Mouse (Mus musculus) urinary bladder, adult 18-20 months (tissue): ENCODE measurements around the gene Large1.

Experiments used
- DNase-seq, 2 experiments: peaks; one replicate each; pipeline ENCODE4 v3.0.0; 2022; ENCODE audit warnings: low spot score in 2 of 2, mixed read lengths in 2 of 2

Large1 gene

DNA sequence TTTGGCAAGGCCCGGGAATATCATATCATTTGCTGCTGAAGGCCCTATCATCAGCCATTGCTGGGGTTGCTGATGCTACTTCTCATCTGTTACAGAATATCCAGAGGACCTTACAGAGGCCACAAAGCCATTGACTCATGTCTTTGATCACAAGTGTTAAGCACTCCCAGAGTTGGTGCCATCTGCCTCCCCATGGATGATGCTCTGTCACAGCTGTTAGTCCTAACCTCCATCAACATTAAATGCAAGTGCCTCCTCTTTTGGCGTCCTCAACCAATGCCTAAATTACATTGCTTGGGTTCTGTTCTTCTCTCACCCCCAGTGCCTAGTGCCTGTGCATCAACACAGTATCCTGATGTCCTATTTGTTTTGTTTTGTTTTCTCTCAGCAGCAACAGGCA lies 551.8 kb downstream of the Large1 start:
- DNase-seq, result no peak

DNA sequence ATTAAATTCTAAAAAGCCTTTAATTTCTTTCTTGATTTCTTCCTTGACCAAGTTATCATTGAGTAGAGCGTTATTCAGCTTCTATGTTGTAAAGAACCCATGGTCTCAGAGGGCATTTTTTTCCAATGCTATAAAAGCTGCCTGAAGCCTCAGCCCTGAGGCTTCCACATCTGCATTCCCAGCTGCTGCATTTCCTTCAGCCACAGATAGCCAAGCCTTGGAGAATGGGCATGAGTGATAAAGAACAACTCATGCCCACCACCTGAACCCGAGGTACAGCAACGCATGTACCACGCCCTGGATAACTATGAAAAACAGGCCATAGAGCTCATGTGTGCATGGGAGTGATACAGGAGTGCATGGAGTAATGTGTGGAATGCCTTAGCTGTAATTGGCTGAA lies 572.7 kb downstream of the Large1 start:
- no peak for DNase-seq

DNA sequence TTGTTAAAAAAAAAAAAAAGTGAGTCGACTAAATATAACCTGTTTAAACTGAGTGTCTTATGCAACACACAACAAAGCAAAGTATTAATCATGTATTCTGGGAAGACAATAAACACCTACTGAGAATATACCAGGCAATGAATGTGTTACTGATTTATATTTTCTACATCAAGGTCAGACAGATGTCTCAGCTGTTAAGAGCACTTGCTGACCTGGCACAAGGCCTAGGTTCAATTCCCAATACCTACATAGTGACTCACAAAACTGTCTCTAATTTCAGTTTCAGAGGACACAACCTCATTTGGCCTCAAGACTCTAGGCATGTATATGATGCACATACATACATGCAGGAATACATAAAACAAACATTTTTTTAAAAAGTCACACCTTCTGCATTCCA lies 575.5 kb downstream of the Large1 start:
- no peak for DNase-seq

DNA sequence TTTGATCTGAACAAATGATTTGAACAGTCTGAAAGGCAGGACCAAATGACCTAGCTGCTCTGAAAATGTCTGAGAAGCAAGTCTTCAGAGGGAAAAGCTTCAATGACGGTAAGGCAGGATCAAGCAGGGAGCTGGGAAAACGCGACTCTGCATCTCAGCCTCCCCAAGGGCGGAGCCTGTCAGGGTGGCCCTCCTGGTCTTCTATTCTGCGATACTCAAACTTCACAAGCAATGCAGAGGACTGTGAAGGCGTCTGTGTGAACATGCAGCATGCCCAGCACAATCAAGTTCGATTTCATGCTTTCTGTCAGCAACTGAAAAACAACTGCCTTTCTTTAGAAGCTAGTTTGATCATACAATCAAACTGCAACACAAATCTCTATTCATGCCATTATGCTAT lies 586.6 kb downstream of the Large1 start:
- DNase-seq, result no peak

DNA sequence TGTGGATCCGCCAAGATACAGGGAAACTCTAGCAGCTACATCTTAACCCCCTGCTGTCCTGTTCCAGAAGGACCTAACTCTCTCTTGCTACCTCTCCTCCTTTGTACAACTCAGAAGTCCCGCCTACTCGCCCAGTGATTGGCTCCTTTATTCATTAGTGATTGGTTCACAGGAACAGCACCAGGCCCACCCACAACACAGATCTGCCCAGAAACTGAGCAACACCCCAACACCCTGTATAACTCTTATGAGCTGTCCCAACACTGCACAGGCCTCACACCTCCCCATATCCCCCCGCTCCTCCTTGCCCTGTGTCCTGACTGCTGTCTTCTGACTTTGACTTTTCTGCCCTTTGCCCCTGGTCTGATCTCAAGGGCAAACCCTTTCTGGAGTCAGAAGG lies 587.6 kb downstream of the Large1 start:
- no peak for DNase-seq
